Mouse (Mus musculus) lung, adult 2 months (tissue): ENCODE data around the gene Pam. TPM values are rescaled to one million over a fixed set of nuclear protein-coding genes. Genes with fewer than 3 reads are reported as not detected.

Source experiments
- DNase-seq: peaks from one replicate; pipeline ENCODE4 v3.0.0; 2022
- H3K4me1 ChIP-seq: fragments of 200-500 bp; 2 replicates; pipeline ENCODE4 v1.6.1; 2011; ENCODE audit warnings: low read length; ENCODE audit not compliant: control insufficient read depth, insufficient read depth
- H3K4me3 ChIP-seq: fragments of 200-500 bp; replicated peaks from 2 replicates; pipeline ENCODE3; 2011; ENCODE audit warnings: low read depth, mild to moderate bottlenecking, control low read depth, low read length; ENCODE audit errors: extremely low read depth
- CTCF ChIP-seq: fragments of 200-500 bp; IDR thresholded peaks from 2 replicates; pipeline ENCODE4 v1.5.1; 2011; ENCODE audit warnings: mild to moderate bottlenecking, low read length, control low read depth; ENCODE audit not compliant: insufficient read depth
- POLR2A ChIP-seq: fragments of 200-500 bp; IDR thresholded peaks from 2 replicates; pipeline ENCODE4 v1.6.1; 2011; ENCODE audit warnings: low read depth, mild to moderate bottlenecking, control low read depth, low read length, borderline replicate concordance; ENCODE audit errors: extremely low read depth
- WGBS: fragments of 180-500 bp; shearing (Covaris S2); methylation state at CpG from one replicate; pipeline ENCODE4 v1.1.7; 2018; 5-methylcytosine and 5-hydroxymethylcytosine counted together
- polyA plus RNA-seq: library from polyadenylated mRNA; depleted of rRNA; stranded (reverse); fragments of >200 nt; gene quantifications from 2 replicates; pipeline ENCODE4 v1.2.3, GENCODE M21; 2012; rRNA removed

Pam gene
- polyA plus RNA-seq: 231 and 457 TPM in 2 replicates

- H3K4me1 ChIP-seq: 0 out of 2 replicates have a peak, but pooled peaks cover 2% of the 10 kb centered on the region
- WGBS: 1% methylated on average over 82 of the region's 82 CpGs
- TF ChIP-seq POLR2A (peak; percentile 11; the same call in 1 of the 2 replicates), CTCF (no peak)
- peak within 1 kb of the TSS; percentile 79 for H3K4me3 ChIP-seq
- peak; percentile 83 for DNase-seq
These were observed at the start of gene Pam for GRCm38 (mm10) chr1:98095246-98095990. TSS of gene Pam (minus strand) at chr1:98095646.

- WGBS: 100% methylated on average over 1 of the region's 1 CpGs
- no peak for DNase-seq
- Histone ChIP-seq H3K4me3 (no peak overlapping the region), H3K4me1 (no peaks in the 10 kb centered on the region)
- TF ChIP-seq POLR2A (no peak), CTCF (no peak)
These were observed 49.4 kb upstream of the Pam start for GRCm38 (mm10) chr1:98144845-98145244.

GRCm38 (mm10) chr1:98131244-98131643 lies 35.8 kb upstream of the Pam start:
- WGBS: 36% methylated on average over 4 of the region's 4 CpGs
- no peaks in the 10 kb centered on the region for H3K4me1 ChIP-seq
- no peak overlapping the region for H3K4me3 ChIP-seq
- TF ChIP-seq CTCF: no peak
- TF ChIP-seq POLR2A: no peak
- no peak for DNase-seq

- H3K4me1 ChIP-seq: no peaks in the 10 kb centered on the region
- no peak overlapping the region for H3K4me3 ChIP-seq
- no peak for TF ChIP-seq CTCF
- no peak for TF ChIP-seq POLR2A
- WGBS: 84% methylated on average over 3 of the region's 3 CpGs
- DNase-seq: no peak
These were observed 34.3 kb upstream of the Pam start for GRCm38 (mm10) chr1:98129561-98130347.

GRCm38 (mm10) chr1:98129111-98129510 lies 33.7 kb upstream of the Pam start:
- no peak for TF ChIP-seq CTCF
- no peak for TF ChIP-seq POLR2A
- WGBS: 58% methylated on average over 1 of the region's 1 CpGs

GRCm38 (mm10) chr1:98128338-98129096 lies 33.1 kb upstream of the Pam start:
- no peak for DNase-seq
- TF ChIP-seq CTCF: no peak
- TF ChIP-seq POLR2A: no peak
- no peaks in the 10 kb centered on the region for H3K4me1 ChIP-seq

More at GRCm38 (mm10) chr1:98129111-98129510, 33.7 kb upstream of the Pam start:
- no peak for DNase-seq
- Histone ChIP-seq H3K4me3 (no peak overlapping the region), H3K4me1 (no peaks in the 10 kb centered on the region)

GRCm38 (mm10) chr1:98126268-98126667 lies 30.8 kb upstream of the Pam start:
- DNase-seq: no peak
- no peak overlapping the region for H3K4me3 ChIP-seq
- no peaks in the 10 kb centered on the region for H3K4me1 ChIP-seq
- 90% methylated on average over 3 of the region's 3 CpGs for WGBS
- no peak for TF ChIP-seq CTCF
- no peak for TF ChIP-seq POLR2A

More at GRCm38 (mm10) chr1:98128338-98129096, 33.1 kb upstream of the Pam start:
- H3K4me3 ChIP-seq: no peak overlapping the region

GRCm38 (mm10) chr1:98124727-98125126 lies 29.3 kb upstream of the Pam start:
- Histone ChIP-seq H3K4me1 (no peaks in the 10 kb centered on the region), H3K4me3 (no peak overlapping the region)
- TF ChIP-seq POLR2A: no peak
- TF ChIP-seq CTCF: no peak
- WGBS: 40% methylated on average over 1 of the region's 1 CpGs
- DNase-seq: no peak

GRCm38 (mm10) chr1:98119595-98119994 lies 24.1 kb upstream of the Pam start:
- no peak for DNase-seq
- 62% methylated on average over 6 of the region's 6 CpGs for WGBS
- Histone ChIP-seq H3K4me1 (no peaks in the 10 kb centered on the region), H3K4me3 (no peak overlapping the region)
- TF ChIP-seq POLR2A (no peak), CTCF (no peak)
